Mouse (Mus musculus) forebrain, postnatal 0 days (tissue): Measurements from ENCODE around the gene Nf1. TPM values are rescaled to one million over a fixed set of nuclear protein-coding genes. Genes with fewer than 3 reads are reported as not detected.

Experiments used
- ATAC-seq: fragments of 200-750 bp; cut with Nextera tagmentation; 2 replicates; pipeline ENCODE4 v1.8.0; 2017; ENCODE audit warnings: mild to moderate bottlenecking, moderate library complexity
- DNase-seq: peaks from one replicate; pipeline ENCODE4 v3.0.0-alpha.2; 2015
- H3K27ac ChIP-seq: fragments of 300-500 bp; sonication (generic); 2 replicates; pipeline ENCODE4 v1.5.1; 2014; ENCODE audit warnings: low read depth, mild to moderate bottlenecking, antibody characterized with exemption, low read length, moderate library complexity, mixed read lengths
- H3K27me3 ChIP-seq: fragments of 300-500 bp; sonication (generic); 2 replicates; pipeline ENCODE4 v1.6.1; 2014; ENCODE audit warnings: mild to moderate bottlenecking, low read length, mixed read lengths; ENCODE audit not compliant: insufficient read depth
- H3K36me3 ChIP-seq: fragments of 300-500 bp; sonication (generic); 2 replicates; pipeline ENCODE4 v1.6.1; 2014; ENCODE audit warnings: mild to moderate bottlenecking, moderate library complexity; ENCODE audit not compliant: insufficient read depth
- H3K4me1 ChIP-seq: fragments of 300-500 bp; sonication (generic); 2 replicates; pipeline ENCODE4 v1.6.1; 2014; ENCODE audit warnings: antibody characterized with exemption; ENCODE audit not compliant: insufficient read depth
- H3K4me2 ChIP-seq: fragments of 300-500 bp; sonication (generic); 2 replicates; pipeline ENCODE4 v1.6.1; 2014; ENCODE audit warnings: low read depth, mild to moderate bottlenecking, moderate library complexity
- H3K4me3 ChIP-seq: fragments of 300-500 bp; sonication (generic); 2 replicates; pipeline ENCODE4 v1.5.1; 2014; ENCODE audit warnings: low read depth, low read length, mixed read lengths
- H3K9ac ChIP-seq: fragments of 300-500 bp; sonication (generic); 2 replicates; pipeline ENCODE4 v1.6.1; 2014; ENCODE audit warnings: mild to moderate bottlenecking
- H3K9me3 ChIP-seq: fragments of 300-500 bp; sonication (generic); 2 replicates; pipeline ENCODE4 v1.6.1; 2016; ENCODE audit warnings: low read length
- CTCF ChIP-seq: sonication (generic); IDR thresholded peaks from 2 replicates; pipeline ENCODE4 v1.5.1; 2016; ENCODE audit warnings: antibody characterized with exemption, control low read depth, low read depth
- WGBS: fragments of 180-500 bp; shearing (Covaris S2); extraction: QIAGEN DNeasy Blood & Tissue Kit; methylation state at CpG from one replicate; pipeline ENCODE4 v1.1.7; 2014; 5-methylcytosine and 5-hydroxymethylcytosine counted together
- polyA plus RNA-seq: library from polyadenylated mRNA; unstranded; fragments of >200 nt; fragmentation: Nextera tagmentation; extraction: Ambion mirVana; gene quantifications from 2 replicates; pipeline ENCODE4 v1.2.1, GENCODE M21; 2015
- total RNA-seq: library from RNA; depleted of rRNA; stranded (reverse); fragments of >200 nt; gene quantifications from 2 replicates; pipeline ENCODE4 v1.2.3, GENCODE M21; 2014; rRNA removed

The Nf1 gene
- total and polyA plus RNA-seq, 2 experiments from 2014 or later, result 5.5 to 72.6 TPM

DNA sequence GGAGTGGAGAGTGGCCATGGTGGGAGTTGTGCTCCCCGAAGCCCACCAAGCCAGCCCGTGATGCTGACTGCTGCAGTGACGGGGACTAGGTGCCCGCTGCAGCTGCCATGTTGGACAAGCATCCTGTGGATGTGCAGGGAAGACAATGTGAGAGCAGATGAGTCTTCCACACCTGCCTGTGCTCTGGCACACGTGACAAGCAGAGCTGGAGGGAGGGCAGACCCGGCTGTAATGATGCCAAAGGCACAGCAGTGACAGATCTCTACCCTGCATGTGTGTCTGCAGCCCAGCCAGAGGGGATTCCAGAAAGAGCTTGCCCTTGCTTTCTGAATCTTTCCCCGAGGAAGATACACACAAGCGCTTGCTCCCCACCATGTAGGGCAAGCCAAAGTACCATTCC lies 278.5 kb downstream of the Nf1 start:
- no peak overlapping the region for H3K9ac ChIP-seq
- 87% methylated on average over 8 of the region's 8 CpGs for WGBS
- ATAC-seq, result no peak
- no peak overlapping the region for H3K27ac ChIP-seq
- peaks cover 25% of the 10 kb centered on the region for H3K36me3 ChIP-seq
- H3K4me2 ChIP-seq, result no peak overlapping the region
- H3K4me3 ChIP-seq, result no peak overlapping the region
- TF ChIP-seq CTCF, result no peak
- DNase-seq, result no peak
- no peaks in the 10 kb centered on the region for H3K27me3 ChIP-seq
- no peaks in the 10 kb centered on the region for H3K4me1 ChIP-seq
- no peaks in the 10 kb centered on the region for H3K9me3 ChIP-seq

GRCm38 (mm10) chr11:79623029-79623428 lies 283.5 kb downstream of the Nf1 start:
- ATAC-seq, result no peak
- H3K9ac ChIP-seq, result no peak overlapping the region
- H3K36me3 ChIP-seq, result peaks cover 34% of the 10 kb centered on the region
- WGBS, result 86% methylated on average over 5 of the region's 5 CpGs
- H3K4me1 ChIP-seq, result no peaks in the 10 kb centered on the region
- DNase-seq, result no peak
- H3K4me3 ChIP-seq, result no peak overlapping the region
- H3K9me3 ChIP-seq, result no peaks in the 10 kb centered on the region
- no peak for TF ChIP-seq CTCF
- no peak overlapping the region for H3K27ac ChIP-seq
- H3K4me2 ChIP-seq, result no peak overlapping the region
- H3K27me3 ChIP-seq, result no peaks in the 10 kb centered on the region

DNA sequence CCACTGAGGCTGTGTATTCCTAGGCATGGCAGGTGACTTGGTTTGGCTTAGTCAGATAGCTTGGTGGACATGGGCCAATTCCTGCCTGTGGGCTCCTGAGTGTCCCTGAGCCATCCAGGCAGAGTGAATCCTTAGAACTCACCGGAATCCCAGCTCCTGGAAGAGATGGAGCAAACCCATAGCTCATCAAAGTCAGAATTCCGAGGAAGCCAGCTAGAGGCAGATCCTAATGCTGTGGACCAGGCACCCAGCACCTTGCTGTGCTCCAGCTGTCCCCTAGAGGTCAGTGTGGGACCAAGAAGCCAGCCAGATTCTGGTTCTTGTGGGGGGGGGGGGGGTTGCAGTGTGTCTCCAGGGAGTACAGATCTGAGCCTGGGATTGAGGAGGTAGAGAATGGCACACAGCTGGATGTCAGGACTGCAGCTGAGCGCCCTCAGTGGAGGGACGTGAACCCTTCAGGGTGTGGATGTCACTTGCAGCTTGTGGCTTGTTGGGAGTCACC lies 285.4 kb downstream of the Nf1 start:
- Histone ChIP-seq H3K9ac (no peak overlapping the region), H3K4me1 (no peaks in the 10 kb centered on the region), H3K9me3 (no peaks in the 10 kb centered on the region), H3K4me2 (no peak overlapping the region), H3K27me3 (no peaks in the 10 kb centered on the region), H3K36me3 (peaks cover 33% of the 10 kb centered on the region), H3K4me3 (no peak overlapping the region), H3K27ac (no peak overlapping the region)
- peak; percentile 78 for TF ChIP-seq CTCF
- peak; percentile 70 for ATAC-seq
- 17% methylated on average over 4 of the region's 4 CpGs for WGBS
- peak; percentile 69 for DNase-seq

- TF ChIP-seq CTCF, result peak; percentile 50
- no peaks in the 10 kb centered on the region for H3K27me3 ChIP-seq
- H3K27ac ChIP-seq, result no peak overlapping the region
- ATAC-seq, result no peak
- H3K4me3 ChIP-seq, result no peak overlapping the region
- no peak overlapping the region for H3K4me2 ChIP-seq
- no peaks in the 10 kb centered on the region for H3K4me1 ChIP-seq
- DNase-seq, result no peak
- H3K9ac ChIP-seq, result no peak overlapping the region
- no peaks in the 10 kb centered on the region for H3K9me3 ChIP-seq
- H3K36me3 ChIP-seq, result peaks cover 25% of the 10 kb centered on the region
- 77% methylated on average over 3 of the region's 3 CpGs for WGBS
Observed at GRCm38 (mm10) chr11:79628716-79629115, 289.2 kb downstream of the Nf1 start.

DNA sequence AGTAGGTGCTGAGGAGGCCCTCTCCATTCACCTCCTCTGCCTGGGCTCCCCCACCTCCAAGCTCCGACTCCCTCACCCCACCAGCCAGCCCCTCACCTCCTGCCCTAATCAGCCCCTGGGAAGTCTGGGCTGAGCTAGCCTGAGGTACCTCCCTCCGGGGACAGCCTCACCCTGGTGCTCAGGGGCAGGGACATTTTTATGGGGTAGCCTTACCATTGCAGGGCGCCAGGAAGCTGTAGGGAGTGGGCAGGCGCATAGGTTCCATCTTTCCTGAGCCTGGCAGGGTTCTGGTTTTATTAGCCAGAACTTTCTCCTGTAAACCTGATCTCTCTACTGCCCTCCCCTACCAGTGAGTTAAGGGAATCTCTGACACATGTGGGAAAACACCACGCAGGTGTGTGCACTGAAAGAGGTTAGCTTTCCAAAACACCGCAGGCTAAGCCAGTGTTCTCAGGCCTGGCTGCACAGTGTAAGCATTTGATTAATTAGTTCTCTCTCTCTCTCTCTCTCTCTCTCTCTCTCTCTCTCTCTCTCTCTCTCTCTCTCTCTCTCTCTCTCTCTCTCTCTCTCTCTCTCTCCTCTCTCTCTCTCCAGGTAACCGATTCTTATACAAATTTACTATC lies 290.4 kb downstream of the Nf1 start:
- Histone ChIP-seq H3K27ac (no peak overlapping the region), H3K9ac (no peak overlapping the region), H3K4me2 (no peak overlapping the region), H3K36me3 (peaks cover 26% of the 10 kb centered on the region), H3K4me3 (no peak overlapping the region), H3K9me3 (no peaks in the 10 kb centered on the region), H3K27me3 (no peaks in the 10 kb centered on the region), H3K4me1 (no peaks in the 10 kb centered on the region)
- TF ChIP-seq CTCF, result no peak
- DNase-seq, result no peak
- ATAC-seq, result no peak
- WGBS, result 76% methylated on average over 7 of the region's 7 CpGs

GRCm38 (mm10) chr11:79630521-79630920 lies 291.0 kb downstream of the Nf1 start:
- Histone ChIP-seq H3K4me1 (no peaks in the 10 kb centered on the region), H3K9me3 (no peaks in the 10 kb centered on the region), H3K36me3 (peaks cover 30% of the 10 kb centered on the region), H3K4me2 (no peak overlapping the region), H3K27ac (no peak overlapping the region), H3K4me3 (no peak overlapping the region), H3K27me3 (no peaks in the 10 kb centered on the region), H3K9ac (no peak overlapping the region)
- ATAC-seq (no peak), DNase-seq (no peak)
- WGBS, result 37% methylated on average over 6 of the region's 6 CpGs
- TF ChIP-seq CTCF, result no peak

Other genes with a start within 250 kb of the Nf1 start
- 30.0 and 33.2 TPM in 2 replicates for gene Ksr1, start 193.3 kb upstream of the Nf1 start, total RNA-seq
- gene Ksr1, start 193.3 kb upstream of the Nf1 start, polyA plus RNA-seq, result 2.0 and 2.7 TPM in 2 replicates
- gene Wsb1, start 85.0 kb upstream of the Nf1 start, total RNA-seq, result 238 and 277 TPM in 2 replicates
- 157 and 215 TPM in 2 replicates for gene Wsb1, start 85.0 kb upstream of the Nf1 start, polyA plus RNA-seq
- gene Gm9964, start 42.8 kb upstream of the Nf1 start, total RNA-seq, result not detected in 2 replicates
- not detected in 2 replicates for gene Gm9964, start 42.8 kb upstream of the Nf1 start, polyA plus RNA-seq
- gene Omg, start 164.4 kb downstream of the Nf1 start, total RNA-seq, result 13.8 and 16.5 TPM in 2 replicates
- gene Omg, start 164.4 kb downstream of the Nf1 start, polyA plus RNA-seq, result 18.2 and 21.6 TPM in 2 replicates
- gene Evi2b, start 184.1 kb downstream of the Nf1 start, total RNA-seq, result 0.23 and 0.24 TPM in 2 replicates
- gene Evi2b, start 184.1 kb downstream of the Nf1 start, polyA plus RNA-seq, result 0.38 and 0.40 TPM in 2 replicates
- gene Evi2, start 190.9 kb downstream of the Nf1 start, total RNA-seq, result not detected in 2 replicates
- gene Evi2, start 190.9 kb downstream of the Nf1 start, polyA plus RNA-seq, result 0.05 TPM in 1 of 2 replicates, not detected in the other
- gene Evi2a, start 190.9 kb downstream of the Nf1 start, total RNA-seq, result 2.5 and 2.8 TPM in 2 replicates
- gene Evi2a, start 190.9 kb downstream of the Nf1 start, polyA plus RNA-seq, result 2.5 and 4.6 TPM in 2 replicates